Mouse (Mus musculus): ENCODE results near the gene Mrpl52. TPM values are rescaled to one million over a fixed set of nuclear protein-coding genes. Genes with fewer than 3 reads are reported as not detected.

Gene Mrpl52
- polyA plus RNA-seq, 1 experiment from 2014 or later, result 324 TPM

- 24% methylated on average over 17 of the region's 17 CpGs for WGBS
- peaks cover 41% of the 10 kb centered on the region for H3K4me1 ChIP-seq (replicated peaks; ENCODE audit: control insufficient read depth, insufficient read depth, low read length)
- ATAC-seq (replicated peaks; ENCODE audit: low FRiP score, low TSS enrichment, low read depth), result peak; percentile 17; the same call in 1 of the 2 replicates
- peak overlapping the region; percentile 70 for H3K4me2 ChIP-seq (ENCODE audit: low read length)
- peak overlapping the region; percentile 99 for H3K27ac ChIP-seq (ENCODE audit: low read depth)
- no peaks in the 10 kb centered on the region for H3K9me3 ChIP-seq (ENCODE audit: control insufficient read depth, low read length)
- H3K27me3 ChIP-seq (replicated peaks; ENCODE audit: control insufficient read depth, insufficient read depth, low read length), result no peaks in the 10 kb centered on the region
- peak overlapping the region; percentile 99 for H3K9ac ChIP-seq (ENCODE audit: low read length)
- H3K36me3 ChIP-seq (ENCODE audit: control insufficient read depth, insufficient read depth, low read length), result peaks cover 44% of the 10 kb centered on the region
- peak; percentile 75 for DNase-seq (ENCODE audit: low spot score)
- peak overlapping the region; percentile 87 for H3K4me3 ChIP-seq (ENCODE audit: low read depth, low read length)
These were observed 6.4 kb downstream of the Mrpl52 start for GRCm38 (mm10) chr14:54432837-54433830.

DNA sequence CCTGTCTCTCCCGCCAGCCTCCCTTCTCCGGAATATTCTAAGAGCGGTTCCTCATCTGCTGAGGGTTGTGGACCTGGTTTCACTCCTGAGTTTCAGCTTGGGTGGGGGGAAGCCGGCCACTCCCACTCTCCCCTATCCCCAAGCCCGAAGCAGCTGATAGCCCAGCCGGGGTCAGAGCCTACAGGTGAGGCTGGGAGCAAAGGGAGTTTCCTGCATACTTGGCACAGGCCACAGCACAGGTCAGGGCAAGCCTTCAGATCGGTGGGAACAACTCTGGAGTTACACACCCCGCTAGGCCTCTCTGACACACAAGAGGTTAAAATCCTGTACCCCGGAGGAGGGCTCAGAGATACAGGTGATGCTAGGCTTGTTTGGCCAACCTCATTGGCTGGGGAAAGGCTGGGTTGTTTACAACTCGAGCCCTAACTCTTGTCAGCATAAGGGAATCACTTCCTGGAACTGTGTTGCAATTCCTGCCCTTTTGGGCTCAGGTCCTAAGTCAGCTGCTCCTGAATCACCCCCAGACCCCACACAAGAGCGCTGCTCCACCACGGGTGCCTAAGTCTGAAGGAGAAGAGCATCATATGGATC is 7.3 kb downstream of the Mrpl52 start:
- Histone ChIP-seq H3K27me3 (replicated peaks; ENCODE audit: control insufficient read depth, insufficient read depth, low read length) (no peaks in the 10 kb centered on the region), H3K9me3 (ENCODE audit: control insufficient read depth, low read length) (no peaks in the 10 kb centered on the region), H3K27ac (ENCODE audit: low read depth) (0 out of 2 replicates have a peak overlapping the region, but pooled peaks have one; percentile 99), H3K36me3 (ENCODE audit: control insufficient read depth, insufficient read depth, low read length) (peaks cover 45% of the 10 kb centered on the region), H3K9ac (ENCODE audit: low read length) (peak overlapping the region; percentile 99), H3K4me3 (ENCODE audit: low read depth, low read length) (peak overlapping the region; percentile 87), H3K4me2 (ENCODE audit: low read length) (peak overlapping the region; percentile 70), H3K4me1 (replicated peaks; ENCODE audit: control insufficient read depth, insufficient read depth, low read length) (peaks cover 36% of the 10 kb centered on the region)
- 51% methylated on average over 12 of the region's 12 CpGs for WGBS
- 0 out of 2 replicates have a peak, but pooled peaks have one; percentile 8 for ATAC-seq (replicated peaks; ENCODE audit: low FRiP score, low TSS enrichment, low read depth)
- DNase-seq (ENCODE audit: low spot score), result no peak

DNA sequence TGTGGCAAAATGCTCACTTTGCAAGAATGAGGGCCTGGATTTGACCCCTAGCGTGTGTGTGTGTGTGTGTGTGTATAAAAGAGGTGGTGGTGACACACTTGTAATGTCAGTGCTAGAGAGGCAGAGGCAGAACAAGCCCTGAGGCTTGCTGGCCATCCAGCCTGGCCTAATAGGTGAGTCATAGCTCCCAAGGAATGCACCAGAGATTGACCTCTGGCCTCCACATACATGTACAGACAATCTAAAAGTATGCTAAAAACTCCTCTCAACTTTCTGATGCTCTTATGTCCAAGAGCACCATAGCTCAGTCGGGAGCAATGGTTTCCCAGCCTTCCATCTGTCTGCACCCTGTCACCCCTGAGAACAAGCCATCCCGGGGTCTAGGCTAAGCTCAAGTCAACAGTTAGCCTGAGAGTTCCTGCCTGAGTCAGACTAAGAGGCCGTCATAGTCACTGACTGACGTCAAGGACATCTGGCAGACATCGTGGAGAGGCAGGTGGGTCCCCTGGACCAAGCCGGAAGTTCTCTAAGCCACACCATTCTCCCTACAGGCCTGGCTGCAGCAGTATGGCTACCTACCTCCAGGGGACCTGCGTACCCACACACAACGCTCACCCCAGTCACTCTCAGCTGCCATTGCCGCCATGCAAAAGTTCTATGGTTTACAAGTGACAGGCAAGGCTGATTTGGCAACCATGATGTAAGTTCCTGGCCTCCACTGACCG is 8.6 kb downstream of the Mrpl52 start:
- ATAC-seq (replicated peaks; ENCODE audit: low FRiP score, low TSS enrichment, low read depth) (no peak), DNase-seq (ENCODE audit: low spot score) (no peak)
- Histone ChIP-seq H3K9ac (ENCODE audit: low read length) (no peak overlapping the region), H3K27ac (ENCODE audit: low read depth) (no peak overlapping the region), H3K36me3 (ENCODE audit: control insufficient read depth, insufficient read depth, low read length) (peaks cover 51% of the 10 kb centered on the region), H3K4me2 (ENCODE audit: low read length) (no peak overlapping the region), H3K4me3 (ENCODE audit: low read depth, low read length) (no peak overlapping the region), H3K9me3 (ENCODE audit: control insufficient read depth, low read length) (no peaks in the 10 kb centered on the region), H3K27me3 (replicated peaks; ENCODE audit: control insufficient read depth, insufficient read depth, low read length) (no peaks in the 10 kb centered on the region), H3K4me1 (replicated peaks; ENCODE audit: control insufficient read depth, insufficient read depth, low read length) (peaks cover 23% of the 10 kb centered on the region)
- WGBS, result 82% methylated on average over 11 of the region's 11 CpGs

DNA sequence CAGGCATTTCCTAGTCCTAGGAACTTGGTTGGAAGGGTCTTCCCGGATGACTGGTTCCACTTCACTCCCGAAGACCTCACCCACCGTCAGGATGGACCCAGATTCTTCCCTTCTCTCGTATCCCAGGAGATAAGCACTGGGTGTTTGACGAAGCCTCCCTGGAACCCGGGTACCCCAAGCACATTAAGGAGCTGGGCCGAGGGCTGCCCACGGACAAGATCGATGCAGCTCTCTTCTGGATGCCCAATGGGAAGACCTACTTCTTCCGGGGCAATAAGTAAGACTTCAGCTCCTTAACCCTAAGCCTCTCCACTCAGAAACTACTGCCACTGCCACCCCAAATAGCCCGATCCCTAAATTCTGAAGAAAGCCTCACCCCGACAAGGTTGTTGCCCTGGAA is 12.4 kb downstream of the Mrpl52 start:
- H3K4me3 ChIP-seq (ENCODE audit: low read depth, low read length), result no peak overlapping the region
- no peak for DNase-seq (ENCODE audit: low spot score)
- no peak overlapping the region for H3K4me2 ChIP-seq (ENCODE audit: low read length)
- ATAC-seq (replicated peaks; ENCODE audit: low FRiP score, low TSS enrichment, low read depth), result no peak
- 87% methylated on average over 12 of the region's 12 CpGs for WGBS
- H3K4me1 ChIP-seq (replicated peaks; ENCODE audit: control insufficient read depth, insufficient read depth, low read length), result peaks cover 21% of the 10 kb centered on the region
- no peak overlapping the region for H3K9ac ChIP-seq (ENCODE audit: low read length)
- H3K36me3 ChIP-seq (ENCODE audit: control insufficient read depth, insufficient read depth, low read length), result peaks cover 72% of the 10 kb centered on the region
- no peaks in the 10 kb centered on the region for H3K27me3 ChIP-seq (replicated peaks; ENCODE audit: control insufficient read depth, insufficient read depth, low read length)
- H3K27ac ChIP-seq (ENCODE audit: low read depth), result no peak overlapping the region
- H3K9me3 ChIP-seq (ENCODE audit: control insufficient read depth, low read length), result no peaks in the 10 kb centered on the region

DNA sequence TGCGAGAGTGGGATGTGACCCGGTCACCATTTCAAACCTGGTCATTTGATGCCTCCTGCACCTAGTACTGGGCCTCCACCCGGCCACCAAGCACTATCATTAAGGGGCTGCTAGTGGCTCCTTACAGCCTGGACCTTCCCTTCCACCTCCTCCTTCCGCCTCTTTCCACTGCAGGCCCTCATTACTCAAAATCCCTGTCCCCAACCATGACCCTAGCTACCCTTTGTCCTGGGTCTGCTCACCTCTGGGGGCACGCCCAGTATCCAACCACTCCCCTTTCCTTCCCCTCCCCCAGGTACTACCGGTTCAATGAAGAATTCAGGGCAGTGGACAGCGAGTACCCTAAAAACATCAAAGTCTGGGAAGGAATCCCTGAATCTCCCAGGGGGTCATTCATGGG is 12.9 kb downstream of the Mrpl52 start:
- H3K9ac ChIP-seq (ENCODE audit: low read length), result no peak overlapping the region
- H3K9me3 ChIP-seq (ENCODE audit: control insufficient read depth, low read length), result no peaks in the 10 kb centered on the region
- H3K4me1 ChIP-seq (replicated peaks; ENCODE audit: control insufficient read depth, insufficient read depth, low read length), result peaks cover 17% of the 10 kb centered on the region
- 70% methylated on average over 7 of the region's 7 CpGs for WGBS
- ATAC-seq (replicated peaks; ENCODE audit: low FRiP score, low TSS enrichment, low read depth) (no peak), DNase-seq (ENCODE audit: low spot score) (no peak)
- H3K27me3 ChIP-seq (replicated peaks; ENCODE audit: control insufficient read depth, insufficient read depth, low read length), result no peaks in the 10 kb centered on the region
- H3K4me2 ChIP-seq (ENCODE audit: low read length), result no peak overlapping the region
- H3K27ac ChIP-seq (ENCODE audit: low read depth), result no peak overlapping the region
- no peak overlapping the region for H3K4me3 ChIP-seq (ENCODE audit: low read depth, low read length)
- peaks cover 72% of the 10 kb centered on the region for H3K36me3 ChIP-seq (ENCODE audit: control insufficient read depth, insufficient read depth, low read length)

- Histone ChIP-seq H3K9ac (ENCODE audit: low read length) (no peak overlapping the region), H3K36me3 (ENCODE audit: control insufficient read depth, insufficient read depth, low read length) (peaks cover 68% of the 10 kb centered on the region), H3K9me3 (ENCODE audit: control insufficient read depth, low read length) (no peaks in the 10 kb centered on the region), H3K4me3 (ENCODE audit: low read depth, low read length) (no peak overlapping the region), H3K27ac (ENCODE audit: low read depth) (no peak overlapping the region), H3K4me2 (ENCODE audit: low read length) (no peak overlapping the region), H3K4me1 (replicated peaks; ENCODE audit: control insufficient read depth, insufficient read depth, low read length) (peaks cover 12% of the 10 kb centered on the region; the same call in 1 of the 2 replicates), H3K27me3 (replicated peaks; ENCODE audit: control insufficient read depth, insufficient read depth, low read length) (no peaks in the 10 kb centered on the region)
- ATAC-seq (replicated peaks; ENCODE audit: low FRiP score, low TSS enrichment, low read depth), result no peak
- DNase-seq (ENCODE audit: low spot score), result no peak
- 90% methylated on average over 14 of the region's 14 CpGs for WGBS
These were observed 13.8 kb downstream of the Mrpl52 start for GRCm38 (mm10) chr14:54440538-54440937.

GRCm38 (mm10) chr14:54441365-54441764 is 14.7 kb downstream of the Mrpl52 start:
- no peak overlapping the region for H3K4me3 ChIP-seq (ENCODE audit: low read depth, low read length)
- ATAC-seq (replicated peaks; ENCODE audit: low FRiP score, low TSS enrichment, low read depth) (no peak), DNase-seq (ENCODE audit: low spot score) (no peak)
- H3K36me3 ChIP-seq (ENCODE audit: control insufficient read depth, insufficient read depth, low read length), result peaks cover 60% of the 10 kb centered on the region
- no peaks in the 10 kb centered on the region for H3K9me3 ChIP-seq (ENCODE audit: control insufficient read depth, low read length)
- H3K27me3 ChIP-seq (replicated peaks; ENCODE audit: control insufficient read depth, insufficient read depth, low read length), result no peaks in the 10 kb centered on the region
- H3K4me1 ChIP-seq (replicated peaks; ENCODE audit: control insufficient read depth, insufficient read depth, low read length), result peaks cover 12% of the 10 kb centered on the region; the same call in 1 of the 2 replicates
- WGBS, result 80% methylated on average over 4 of the region's 4 CpGs
- no peak overlapping the region for H3K9ac ChIP-seq (ENCODE audit: low read length)
- H3K4me2 ChIP-seq (ENCODE audit: low read length), result no peak overlapping the region
- H3K27ac ChIP-seq (ENCODE audit: low read depth), result no peak overlapping the region

GRCm38 (mm10) chr14:54442548-54442947 is 15.8 kb downstream of the Mrpl52 start:
- no peak overlapping the region for H3K4me2 ChIP-seq (ENCODE audit: low read length)
- no peak overlapping the region for H3K9ac ChIP-seq (ENCODE audit: low read length)
- peaks cover 12% of the 10 kb centered on the region; the same call in 1 of the 2 replicates for H3K4me1 ChIP-seq (replicated peaks; ENCODE audit: control insufficient read depth, insufficient read depth, low read length)
- no peaks in the 10 kb centered on the region for H3K9me3 ChIP-seq (ENCODE audit: control insufficient read depth, low read length)
- DNase-seq (ENCODE audit: low spot score) (no peak), ATAC-seq (replicated peaks; ENCODE audit: low FRiP score, low TSS enrichment, low read depth) (no peak)
- no peaks in the 10 kb centered on the region for H3K27me3 ChIP-seq (replicated peaks; ENCODE audit: control insufficient read depth, insufficient read depth, low read length)
- H3K27ac ChIP-seq (ENCODE audit: low read depth), result peak overlapping the region; percentile 76; the same call in 1 of the 2 replicates
- WGBS, result 89% methylated on average over 3 of the region's 3 CpGs
- peaks cover 48% of the 10 kb centered on the region for H3K36me3 ChIP-seq (ENCODE audit: control insufficient read depth, insufficient read depth, low read length)
- no peak overlapping the region for H3K4me3 ChIP-seq (ENCODE audit: low read depth, low read length)

Data from intestine, embryonic 14.5 days (tissue).